Mouse (Mus musculus): ENCODE results near the gene Gsn.

Gene Gsn

DNA sequence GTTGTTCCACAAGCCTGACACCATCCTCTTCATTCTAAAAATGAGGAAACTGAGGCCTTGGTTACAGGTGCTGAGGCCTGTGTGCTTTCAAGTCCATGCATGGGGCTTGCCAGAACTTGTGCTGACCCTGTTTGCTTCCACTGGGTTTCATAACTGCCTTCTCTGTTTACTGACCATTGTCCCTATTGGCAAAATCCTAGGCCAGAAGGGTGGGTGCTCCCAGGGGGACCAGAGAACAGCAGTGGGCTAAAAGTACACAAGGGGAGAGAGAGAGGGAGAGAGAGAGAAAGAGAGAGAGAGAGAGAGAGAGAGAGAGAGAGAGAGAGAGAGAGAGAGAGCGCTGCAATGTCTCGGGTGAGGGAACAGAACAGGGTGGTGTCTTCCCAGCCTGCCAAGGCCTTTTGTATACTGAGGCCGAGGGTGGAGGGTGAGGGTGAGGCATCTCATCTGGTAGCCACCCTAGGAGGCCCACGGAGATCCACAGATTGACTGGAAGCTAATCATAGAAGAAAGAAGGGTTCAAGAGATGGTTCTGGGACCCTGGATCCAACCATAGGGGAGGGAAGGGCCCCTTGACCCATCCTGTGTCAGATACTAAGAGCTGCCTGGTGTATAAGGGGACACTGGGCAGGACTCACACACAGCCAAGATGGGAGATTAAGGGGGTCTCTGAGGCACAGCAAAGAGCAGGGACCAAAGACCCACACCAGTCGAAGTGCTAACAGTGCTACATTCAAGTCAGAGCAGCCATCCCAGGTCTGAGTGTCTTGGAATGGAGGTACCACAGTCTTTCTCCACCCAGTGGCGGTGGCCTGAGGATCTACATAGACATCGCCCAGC, 22.4 kb downstream of the Gsn start:
- no peak for DNase-seq (ENCODE audit: low spot score in 2 of 2)

DNA sequence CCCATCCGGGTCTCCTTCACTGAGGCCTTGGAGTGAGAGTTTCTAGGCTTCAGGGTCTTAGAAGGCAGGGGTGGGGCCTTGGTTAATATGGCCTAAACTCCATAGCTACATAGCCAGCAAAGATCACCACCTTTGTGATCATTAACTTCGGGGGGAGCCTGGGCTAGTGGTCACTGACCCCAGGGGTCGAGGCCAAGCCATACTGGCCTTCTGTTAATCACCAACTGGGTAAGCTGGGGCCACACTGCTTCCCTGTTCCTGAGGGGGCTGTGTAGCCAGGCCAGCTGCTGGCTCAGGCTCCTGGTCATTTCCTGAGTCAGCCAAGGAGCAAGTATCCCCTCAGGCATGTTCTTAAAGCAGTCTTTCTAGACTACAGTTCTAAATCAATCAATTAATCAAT, 23.8 kb downstream of the Gsn start:
- no peak for DNase-seq (ENCODE audit: low spot score in 2 of 2)

DNA sequence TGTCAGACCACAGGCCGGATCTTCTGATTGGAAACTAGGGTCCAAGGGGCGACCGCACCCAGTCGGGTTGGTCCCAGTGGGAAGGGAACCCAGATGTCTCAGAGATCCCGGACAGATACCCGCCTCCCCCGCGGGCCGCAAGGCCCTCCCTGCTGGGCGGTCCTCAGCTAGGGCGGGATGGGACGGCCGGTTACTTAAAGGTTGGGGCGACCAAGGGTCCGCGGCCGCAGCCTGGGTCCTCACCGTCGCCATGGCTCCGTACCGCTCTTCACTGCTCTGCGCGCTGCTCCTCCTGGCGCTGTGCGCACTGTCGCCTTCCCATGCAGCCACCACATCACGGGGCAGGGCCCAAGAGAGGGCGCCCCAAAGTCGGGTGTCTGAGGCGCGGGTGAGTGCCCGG, 26.0 kb downstream of the Gsn start:
- no peak for DNase-seq (ENCODE audit: low spot score in 2 of 2)

DNA sequence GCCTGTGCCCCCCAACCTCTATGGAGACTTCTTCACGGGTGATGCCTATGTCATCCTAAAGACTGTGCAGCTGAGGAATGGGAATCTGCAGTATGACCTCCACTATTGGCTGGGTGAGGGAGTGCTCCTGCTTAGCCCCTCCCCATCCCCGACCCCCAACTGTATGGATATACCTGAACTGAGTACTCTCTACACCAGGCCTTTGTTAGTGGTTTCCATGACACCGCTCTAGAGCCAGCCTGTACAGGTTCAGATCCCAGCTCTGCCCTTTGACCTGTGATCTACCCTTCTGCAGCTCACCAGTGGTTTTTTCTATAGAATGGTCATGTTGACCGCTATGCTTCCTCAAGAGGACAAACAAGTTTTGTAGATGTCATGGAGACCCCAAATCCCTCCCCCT, 27.8 kb downstream of the Gsn start:
- no peak for DNase-seq (ENCODE audit: low spot score in 2 of 2)

DNA sequence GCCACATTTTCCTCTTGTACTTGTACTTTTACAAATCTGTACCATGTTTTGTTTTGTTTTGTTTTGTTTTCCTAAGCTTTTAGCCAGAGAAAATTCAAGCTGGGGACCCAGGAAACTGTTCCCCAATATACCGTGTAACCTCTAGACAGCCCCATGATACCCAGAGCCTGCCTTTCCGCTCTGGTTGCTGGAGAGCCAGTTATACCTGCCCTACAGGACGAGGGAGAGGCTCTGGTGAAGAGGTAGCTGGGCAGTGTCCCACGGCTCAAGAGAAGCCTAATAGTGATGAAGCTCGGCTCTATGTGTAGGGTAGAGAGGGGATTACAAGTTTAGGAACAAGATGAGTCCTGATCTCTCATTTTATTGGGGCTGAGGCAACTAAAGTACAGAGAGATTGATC, 29.0 kb downstream of the Gsn start:
- no peak for DNase-seq (ENCODE audit: low spot score in 2 of 2)

DNA sequence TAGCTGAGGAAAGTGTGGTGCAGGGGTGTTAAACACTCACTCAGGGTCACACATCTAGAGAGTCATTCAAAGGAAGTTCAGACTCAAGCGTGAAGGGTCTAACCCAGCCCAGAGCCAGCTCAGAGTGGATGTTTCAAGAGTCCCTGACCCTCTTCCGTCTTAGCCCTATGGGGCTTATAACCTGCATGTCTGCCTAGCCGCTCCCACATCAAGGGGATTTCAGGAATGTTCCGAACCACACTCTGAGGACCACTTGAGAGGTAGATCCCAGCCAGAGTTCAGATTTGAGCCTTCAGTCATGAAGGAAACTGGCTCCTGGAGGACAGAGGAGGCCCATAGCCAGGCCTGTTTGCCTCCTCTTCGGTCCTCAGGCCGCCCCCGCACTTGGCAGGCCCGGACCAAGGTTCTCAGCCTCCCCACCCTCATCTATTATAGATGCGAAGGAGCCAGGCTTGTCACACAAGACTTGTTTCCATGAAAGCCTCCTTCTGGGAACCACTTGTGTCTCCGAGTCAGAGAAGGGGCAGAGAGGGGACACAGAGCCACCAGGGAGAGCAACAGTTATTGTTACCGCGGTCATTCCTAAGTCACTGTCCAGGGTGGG, 30.9 kb downstream of the Gsn start:
- no peak for DNase-seq (ENCODE audit: low spot score in 2 of 2)

DNA sequence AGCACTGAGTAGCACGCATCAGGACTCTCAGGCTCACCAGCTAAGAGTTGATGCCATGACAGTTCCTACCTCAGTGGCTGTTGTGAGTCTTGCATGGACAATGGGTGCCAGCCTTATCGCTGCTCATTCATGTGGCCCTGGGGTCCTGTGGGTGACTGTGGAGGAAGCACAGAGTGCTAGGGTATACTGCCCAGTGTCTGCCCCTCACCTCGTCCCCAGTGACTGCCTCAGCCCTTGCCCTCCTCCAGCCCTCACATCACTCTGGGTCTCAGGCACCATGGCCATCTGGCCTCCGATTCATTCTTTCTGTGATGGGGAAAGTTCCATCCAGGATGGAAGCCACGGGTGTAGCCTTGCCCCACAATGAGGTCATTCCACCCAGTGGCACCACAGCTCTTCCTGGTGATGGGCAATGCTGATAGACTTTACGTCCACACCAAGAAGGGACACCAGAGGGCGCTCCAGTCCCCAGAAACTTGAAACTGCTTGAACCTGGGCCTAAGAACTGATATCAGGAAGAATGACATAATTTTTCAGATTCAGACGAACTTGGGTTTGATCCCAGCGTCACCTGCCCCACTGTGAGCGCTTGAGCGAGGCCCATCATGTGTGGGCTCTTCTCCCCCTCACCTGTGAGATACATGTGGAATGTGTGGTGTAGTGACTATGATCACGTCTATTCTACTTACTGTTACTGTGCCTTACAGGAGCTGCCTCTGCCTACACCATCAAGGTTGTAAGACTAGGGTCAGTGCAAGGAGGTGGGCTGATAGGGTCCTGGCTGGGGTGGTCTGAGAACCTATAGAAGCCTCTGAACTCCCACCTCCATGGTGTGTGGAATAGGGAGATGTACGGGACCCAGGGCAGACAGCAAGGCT, 32.8 kb downstream of the Gsn start:
- peak; percentile 54 to 83 for DNase-seq (ENCODE audit: low spot score in 2 of 2)

DNA sequence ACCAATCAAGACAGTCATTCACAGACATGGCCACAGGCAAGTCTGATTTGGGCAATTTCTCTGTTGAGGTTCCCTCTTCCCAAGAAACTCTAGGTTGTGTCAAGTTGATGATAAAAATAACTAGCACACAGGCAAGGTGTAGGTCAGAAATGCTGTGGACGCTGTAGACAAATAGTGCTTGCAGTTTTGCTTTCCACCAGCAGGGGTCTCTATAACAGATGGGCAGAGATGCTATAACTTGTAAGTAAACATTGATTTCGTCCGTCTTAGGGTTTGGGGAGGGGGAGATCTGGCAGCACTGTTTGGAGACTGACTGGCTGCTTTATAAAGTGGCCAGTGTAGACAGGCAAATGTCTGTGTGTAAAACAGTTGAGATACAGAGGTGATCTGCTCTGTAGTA, 35.7 kb downstream of the Gsn start:
- no peak for DNase-seq (ENCODE audit: low spot score in 2 of 2)

DNA sequence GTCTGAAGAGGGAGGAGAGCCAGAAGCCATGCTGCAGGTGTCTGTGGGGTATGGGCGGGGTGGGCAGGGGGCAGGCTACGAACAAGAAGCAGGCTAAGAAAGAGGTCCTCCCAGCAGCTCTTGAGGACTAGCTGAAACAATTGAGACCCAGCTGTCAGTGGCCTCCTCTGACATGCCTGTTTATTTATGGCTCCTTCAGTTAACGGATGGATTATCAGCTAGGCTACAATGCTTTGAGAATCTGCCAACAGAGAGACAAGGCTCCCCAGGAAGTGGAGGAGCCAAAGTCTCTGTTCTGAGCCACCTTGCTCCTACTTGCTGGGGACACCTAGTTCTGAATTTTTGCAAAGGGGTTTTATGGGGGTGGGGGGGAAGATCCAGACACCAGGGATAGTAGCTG, 36.5 kb downstream of the Gsn start:
- no peak for DNase-seq (ENCODE audit: low spot score in 2 of 2)

DNA sequence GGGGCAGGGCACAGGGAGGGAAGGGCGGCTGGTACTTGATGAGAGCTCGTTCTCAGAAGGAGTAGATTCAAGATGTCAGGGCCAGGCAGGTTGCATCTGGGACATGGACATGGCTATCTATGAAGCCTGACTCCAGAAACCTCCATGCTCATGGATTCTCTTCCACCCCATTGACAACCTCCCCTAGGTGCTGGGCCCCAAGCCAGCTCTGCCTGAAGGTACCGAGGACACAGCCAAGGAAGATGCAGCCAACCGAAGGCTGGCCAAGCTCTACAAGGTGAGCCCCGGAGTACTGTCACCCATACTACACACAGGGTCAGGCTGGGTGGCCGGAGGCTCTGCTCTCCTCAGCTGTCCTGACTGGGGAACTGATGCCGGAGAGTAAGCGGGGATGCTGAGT, 37.1 kb downstream of the Gsn start:
- DNase-seq (ENCODE audit: low spot score in 2 of 2) = no peak

DNA sequence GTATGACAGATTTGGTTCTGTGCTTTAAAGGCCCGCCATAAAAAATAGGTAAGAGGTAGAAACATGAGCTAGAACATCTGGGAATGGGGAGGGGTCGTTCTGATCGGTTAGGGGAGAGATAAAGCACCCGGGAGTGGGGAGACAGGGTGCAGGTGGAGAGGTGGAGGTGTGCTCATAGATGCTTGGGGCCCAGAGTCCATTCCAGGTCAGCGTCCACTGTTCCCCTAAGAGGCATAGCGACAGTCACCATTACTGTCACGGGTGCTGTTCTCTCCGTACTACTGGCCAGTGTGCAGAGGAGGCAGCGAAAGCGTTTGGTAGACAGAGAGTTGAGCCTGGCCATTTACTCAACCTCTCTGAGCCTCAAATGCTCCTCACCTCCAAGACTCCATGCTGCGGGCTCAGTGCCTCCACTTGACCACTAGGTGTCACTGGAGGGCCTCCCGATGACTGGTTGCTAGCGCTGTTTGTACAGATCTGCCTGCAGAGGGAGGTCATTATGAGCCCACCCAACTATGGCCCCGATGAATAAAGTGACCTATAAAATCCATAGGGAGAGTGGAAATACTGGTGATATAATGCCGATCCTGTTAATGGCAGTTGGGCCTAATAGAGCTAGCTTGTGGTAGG, 41.6 kb downstream of the Gsn start:
- DNase-seq (ENCODE audit: low spot score in 2 of 2) = peak; percentile 61 to 71

DNA sequence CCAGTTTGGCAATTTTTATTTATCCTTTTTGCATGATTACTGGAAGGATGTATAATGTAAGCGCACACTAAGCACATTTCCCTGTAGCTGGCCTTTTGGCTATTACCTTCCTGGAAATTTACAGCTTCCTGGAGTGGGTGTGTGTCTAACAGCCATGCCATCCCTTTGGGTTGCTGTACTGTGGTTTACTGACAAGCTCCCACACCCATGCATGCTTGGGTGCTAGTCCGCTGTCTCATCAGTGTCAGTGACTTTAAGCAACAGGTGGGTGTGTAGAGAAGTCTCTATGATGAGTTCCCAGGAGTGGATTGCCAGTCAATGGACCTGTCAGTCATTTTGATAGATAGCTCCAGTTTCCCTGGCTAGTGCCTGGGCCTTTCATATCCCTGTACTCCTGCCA, 43.3 kb downstream of the Gsn start:
- DNase-seq (ENCODE audit: low spot score in 2 of 2) = no peak

DNA sequence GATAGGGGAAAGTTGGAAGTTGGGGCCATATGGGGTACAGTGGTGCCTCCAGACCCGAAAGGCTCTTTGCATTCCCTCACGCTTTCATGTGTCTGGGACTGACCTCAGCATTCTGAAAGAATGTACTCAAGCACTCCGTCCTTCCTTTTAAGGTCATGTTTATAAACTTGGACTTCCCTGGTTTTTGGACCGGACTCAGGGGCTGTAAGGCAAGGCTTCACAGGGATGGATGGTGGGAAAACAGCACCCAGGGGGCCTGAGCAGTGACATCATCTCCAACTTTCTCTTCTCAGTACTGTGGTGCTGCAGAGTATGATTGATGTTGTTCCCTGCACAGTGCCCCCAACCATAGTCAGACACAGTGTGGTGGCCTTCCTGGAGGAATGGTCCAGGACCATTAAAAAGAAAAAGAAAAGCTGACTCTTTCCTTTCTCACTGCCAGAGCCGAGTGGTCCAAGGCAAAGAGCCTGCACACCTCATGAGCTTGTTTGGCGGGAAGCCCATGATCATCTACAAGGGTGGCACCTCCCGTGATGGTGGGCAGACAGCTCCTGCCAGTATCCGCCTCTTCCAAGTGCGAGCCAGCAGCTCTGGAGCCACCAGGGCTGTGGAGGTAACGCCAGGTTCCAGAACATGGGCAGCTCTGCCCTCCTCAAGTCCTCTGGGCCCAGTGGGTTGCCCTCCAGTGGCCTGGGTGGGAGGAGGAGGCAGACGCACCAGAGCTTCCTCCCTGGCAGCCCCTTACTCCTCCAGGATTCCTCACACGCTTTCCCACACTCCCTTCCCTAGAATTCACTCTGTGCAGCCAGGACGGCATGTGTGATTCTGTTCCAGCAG, 46.1 kb downstream of the Gsn start:
- no peak for DNase-seq (ENCODE audit: low spot score in 2 of 2)

DNA sequence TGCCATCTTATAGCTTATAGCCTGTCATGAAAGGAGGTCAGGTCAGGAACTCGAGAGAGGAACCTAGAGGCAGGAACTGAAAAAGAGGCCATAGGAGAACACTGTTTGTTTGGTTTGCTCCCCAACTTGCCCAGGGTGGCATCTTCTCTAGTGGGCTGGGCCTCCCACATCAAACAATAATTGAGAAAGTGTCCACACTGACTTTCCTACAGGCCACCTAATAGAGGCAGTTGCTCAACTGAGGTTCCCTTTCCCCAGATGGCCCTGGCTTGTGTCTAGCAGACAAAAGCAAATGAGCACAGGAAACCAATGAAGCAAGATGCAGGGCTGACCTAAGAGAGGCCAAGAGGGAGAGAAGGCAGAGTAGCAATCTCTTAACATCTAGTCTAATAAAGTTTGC, 52.0 kb downstream of the Gsn start:
- DNase-seq (ENCODE audit: low spot score in 2 of 2) = no peak

DNA sequence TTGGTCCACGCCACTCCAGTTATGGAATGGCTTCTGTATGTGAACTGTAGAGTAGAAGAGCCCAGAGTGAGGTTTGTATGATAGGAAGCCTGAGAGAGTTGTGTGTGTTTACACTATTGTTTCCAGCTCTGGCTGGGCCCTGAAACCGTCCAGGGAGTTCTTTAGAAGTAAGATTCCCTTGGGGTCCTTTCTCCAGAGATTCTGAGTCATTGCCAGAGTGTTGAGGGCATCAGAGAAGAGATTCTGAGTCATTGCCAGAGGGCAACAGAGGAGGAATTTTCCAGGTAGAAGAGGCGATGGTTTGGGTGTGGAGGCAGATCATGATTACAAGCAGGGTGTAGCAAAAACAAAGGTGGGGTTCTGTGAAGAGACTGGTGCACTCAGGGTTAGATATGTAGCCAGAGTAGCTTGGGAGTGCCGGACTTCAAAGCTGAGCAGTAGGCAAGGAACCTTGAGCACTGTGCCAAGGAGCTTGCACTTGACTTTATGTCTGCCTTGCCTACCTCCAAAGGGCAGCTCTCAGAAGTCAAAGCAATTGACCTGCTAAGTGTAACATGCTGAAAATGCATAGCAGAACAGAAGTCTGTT, 53.8 kb downstream of the Gsn start:
- DNase-seq (ENCODE audit: low spot score in 2 of 2) = no peak

DNA sequence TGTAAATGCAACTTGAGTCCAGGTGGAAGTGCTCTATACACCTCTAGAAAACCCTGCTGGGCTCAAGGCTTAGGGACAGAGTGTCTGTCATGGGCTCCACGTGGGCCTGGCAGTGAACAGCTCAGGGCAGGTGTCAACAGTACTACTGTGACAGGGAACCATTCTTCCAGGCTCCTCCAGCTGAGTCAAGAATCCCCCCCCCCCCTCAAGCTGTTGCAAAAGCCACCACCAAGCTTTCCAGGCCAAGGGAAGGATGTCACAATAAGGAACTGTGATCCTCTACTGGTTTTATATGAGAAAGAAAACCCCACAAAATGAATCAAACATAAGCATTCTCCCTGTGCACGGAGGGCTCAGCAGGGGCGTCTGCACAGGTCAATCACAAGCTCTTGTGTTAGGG, 58.1 kb downstream of the Gsn start:
- DNase-seq (ENCODE audit: low spot score in 2 of 2) = no peak

DNA sequence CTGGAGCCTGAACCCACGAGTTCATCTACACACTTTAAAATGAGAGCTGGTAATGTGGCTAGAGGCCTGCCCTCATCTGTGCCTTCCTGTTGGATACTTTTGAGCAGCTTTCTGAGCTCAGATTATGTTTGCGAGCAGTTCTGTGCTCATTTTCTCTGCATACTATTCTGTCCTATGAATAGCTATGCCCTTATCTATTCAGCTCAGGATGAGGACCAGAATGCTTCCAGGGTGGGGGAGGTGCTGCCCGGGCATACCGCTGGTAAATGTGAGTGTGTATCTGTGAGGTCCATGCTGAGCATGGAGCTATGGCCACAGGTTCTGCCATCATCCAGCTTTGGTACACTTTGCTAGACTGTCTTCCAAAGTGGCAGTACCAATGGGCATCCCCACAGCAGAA, 61.4 kb downstream of the Gsn start:
- DNase-seq (ENCODE audit: low spot score in 2 of 2) = no peak

DNA sequence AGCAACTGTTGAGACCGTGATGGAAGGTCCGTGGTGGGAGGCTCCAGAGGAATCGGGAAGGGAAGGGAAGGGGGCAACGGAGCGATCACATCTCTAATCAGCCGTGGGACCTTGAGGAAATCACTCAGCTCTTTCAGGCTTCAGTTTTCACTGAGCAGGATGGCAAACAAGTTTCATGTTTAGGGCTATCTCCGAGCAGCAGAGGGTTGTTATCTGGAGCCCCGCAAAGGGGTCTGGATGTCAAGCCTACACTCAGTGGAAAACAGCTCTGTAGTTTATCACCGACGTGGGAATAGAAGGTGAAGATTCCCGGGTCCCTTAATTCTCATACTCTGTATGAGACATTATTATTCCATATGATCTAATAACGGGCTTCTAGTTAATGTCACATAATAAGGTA, 62.2 kb downstream of the Gsn start:
- no peak for DNase-seq (ENCODE audit: low spot score in 2 of 2)

DNA sequence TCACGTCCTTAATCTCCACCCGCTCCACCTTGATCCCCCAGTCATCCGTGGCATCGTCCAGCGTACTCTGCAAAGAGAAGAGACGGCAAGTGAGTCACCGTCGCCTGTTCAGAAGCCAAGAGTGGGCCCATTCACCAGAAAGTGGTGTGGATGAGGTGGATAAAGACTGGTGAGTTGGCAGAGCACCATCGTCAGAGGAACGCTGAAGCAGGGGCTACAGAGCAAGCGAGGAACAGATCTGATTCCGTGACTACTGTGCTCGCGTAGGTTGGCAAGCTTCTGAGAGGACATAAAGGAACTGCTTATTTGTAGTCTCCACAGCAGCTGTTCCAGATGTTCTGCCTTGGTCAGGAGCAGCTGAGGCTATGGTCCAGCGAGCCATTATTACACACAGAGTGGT, 64.2 kb downstream of the Gsn start:
- no peak for DNase-seq (ENCODE audit: low spot score in 2 of 2)

DNA sequence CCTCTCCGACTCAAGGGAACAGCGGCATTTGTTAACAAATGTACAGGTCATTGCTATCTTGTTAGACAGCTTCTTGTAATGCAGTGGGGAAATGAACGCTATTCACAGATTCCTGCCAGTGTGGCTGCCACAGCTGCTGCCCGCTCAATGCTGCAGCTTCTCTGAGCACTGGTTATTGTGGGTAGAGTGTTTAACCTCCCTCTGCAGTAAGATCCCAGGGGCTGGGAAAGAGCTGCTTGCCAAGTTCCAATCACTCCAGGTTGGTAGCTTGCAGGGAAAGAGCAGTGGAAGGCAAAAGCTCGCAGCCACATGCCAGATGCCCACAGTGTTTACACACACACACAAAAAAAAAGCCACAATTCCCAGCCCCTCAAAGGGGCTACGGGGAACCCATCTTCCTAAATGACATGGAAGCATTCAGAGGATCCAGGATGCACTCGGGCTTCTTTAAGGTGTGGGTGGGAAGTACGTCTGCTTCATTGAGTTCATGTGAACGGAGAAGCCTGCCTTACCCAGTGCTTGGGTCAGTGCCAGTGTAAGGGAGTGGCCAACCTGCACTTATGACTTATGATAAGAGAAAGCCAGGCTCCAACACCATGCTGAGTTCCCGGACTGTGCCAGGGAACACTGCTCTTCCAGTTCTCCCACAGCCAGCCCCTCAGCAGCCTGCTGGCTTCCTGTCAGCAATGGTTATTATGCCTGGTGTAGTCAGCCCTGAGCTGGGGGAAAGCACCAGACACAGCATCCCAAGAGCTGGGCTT, 66.4 kb downstream of the Gsn start:
- DNase-seq (ENCODE audit: low spot score in 2 of 2) = peak in 1 of 2 experiments; percentile 9
